Mouse (Mus musculus): Measurements from ENCODE around the gene Gm29094.
"Not testable (repeated sequence)": the region's sequence is repeated elsewhere in the genome, so short reads cannot be mapped to it uniquely, and the experiment has no call there.

The Gm29094 gene

DNA sequence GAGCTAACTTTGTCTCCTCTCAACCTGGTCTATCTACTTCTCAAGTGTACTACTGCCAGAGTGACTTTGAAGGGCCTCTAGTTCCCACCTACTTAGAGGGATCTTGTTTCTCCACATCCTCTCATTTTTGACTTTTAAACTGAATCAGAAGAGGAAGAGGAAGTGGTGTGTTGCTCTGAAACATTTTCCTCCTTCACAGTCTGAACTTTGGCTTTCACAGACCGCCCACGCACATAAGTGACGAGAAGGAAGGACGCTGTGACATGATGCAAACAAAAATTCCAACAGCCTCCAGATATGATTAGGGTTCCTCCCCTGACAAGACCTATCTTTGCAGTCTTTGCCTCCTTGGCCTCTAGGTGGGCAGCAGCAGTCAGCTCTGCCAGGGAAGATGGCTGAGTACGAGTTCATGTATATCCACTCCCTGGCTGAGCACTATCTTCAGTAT lies at the start of gene Gm29094, which contains the start of gene Bcl2a1b:
TSS of gene Gm29094 (plus strand) at position 411 of the 448 bp plus-strand sequence.
TSS of gene Bcl2a1b (plus strand) at position 241 of the 448 bp plus-strand sequence.
- DNase-seq, result peak; percentile 39

DNA sequence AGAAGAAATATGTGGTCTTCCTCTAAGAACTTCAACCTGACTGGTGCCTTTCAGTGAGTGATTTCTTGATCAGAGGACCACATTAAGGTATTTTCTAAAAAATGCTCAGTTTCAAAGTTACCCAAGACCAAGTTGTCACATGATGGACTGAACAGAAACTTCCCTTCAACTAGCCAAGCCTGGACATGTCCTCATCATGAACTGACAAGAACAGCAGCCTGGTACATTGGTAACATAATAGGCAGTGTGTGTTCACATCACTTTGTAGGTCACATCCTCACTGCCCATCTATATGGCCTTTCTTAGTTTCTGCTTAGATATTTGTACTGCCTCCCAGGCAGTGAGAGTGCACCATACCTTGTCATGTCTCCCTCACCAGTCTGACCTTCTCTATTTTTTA lies 26.6 kb upstream of the Gm29094 start:
- not testable (repeated sequence) for DNase-seq

DNA sequence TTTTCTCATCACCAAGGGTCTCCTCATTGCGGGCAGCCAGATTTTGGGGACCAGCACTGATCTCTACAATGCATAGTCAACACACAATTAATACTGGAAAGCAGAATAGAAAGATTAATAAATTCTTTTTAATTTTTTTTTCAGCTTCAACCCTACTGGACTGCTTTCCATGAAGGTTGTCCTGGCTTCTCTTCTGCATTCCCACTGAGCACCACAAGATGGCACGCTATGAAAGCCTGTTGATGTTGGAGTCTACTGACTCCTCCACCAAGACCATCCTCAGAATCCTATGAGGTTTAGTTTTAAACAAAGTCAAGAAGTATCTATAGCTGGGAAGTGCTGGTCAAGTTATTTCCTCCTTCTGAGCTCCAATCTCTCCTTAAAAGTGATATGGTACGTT lies 20.3 kb upstream of the Gm29094 start:
- DNase-seq, result peak; percentile 69

GRCm38 (mm10) chr9:89179469-89179868 lies 19.7 kb upstream of the Gm29094 start:
- not testable (repeated sequence) for DNase-seq

- DNase-seq, result not testable (repeated sequence)
Observed at GRCm38 (mm10) chr9:89187006-89187405, 12.2 kb upstream of the Gm29094 start.

DNA sequence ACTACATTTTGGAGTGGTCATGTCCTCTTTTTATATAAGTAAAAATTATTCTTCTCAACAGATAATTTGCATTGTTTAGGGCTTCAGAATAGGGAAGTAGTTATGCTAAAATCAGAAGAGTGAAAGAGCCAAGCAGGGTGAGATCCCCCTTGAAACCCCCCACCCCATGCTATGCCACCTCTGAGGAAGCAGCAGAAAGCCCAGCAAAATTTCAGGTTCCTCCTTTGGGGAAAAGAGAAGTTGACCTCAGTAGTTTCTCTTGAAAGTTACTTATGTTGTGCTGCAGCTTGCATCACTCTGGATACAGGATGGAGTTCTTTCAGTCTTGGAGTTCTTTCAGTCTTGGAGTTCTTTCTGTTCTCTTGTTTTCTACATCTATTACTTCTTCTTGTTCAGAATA lies 3.7 kb upstream of the Gm29094 start:
- not testable (repeated sequence) for DNase-seq

DNA sequence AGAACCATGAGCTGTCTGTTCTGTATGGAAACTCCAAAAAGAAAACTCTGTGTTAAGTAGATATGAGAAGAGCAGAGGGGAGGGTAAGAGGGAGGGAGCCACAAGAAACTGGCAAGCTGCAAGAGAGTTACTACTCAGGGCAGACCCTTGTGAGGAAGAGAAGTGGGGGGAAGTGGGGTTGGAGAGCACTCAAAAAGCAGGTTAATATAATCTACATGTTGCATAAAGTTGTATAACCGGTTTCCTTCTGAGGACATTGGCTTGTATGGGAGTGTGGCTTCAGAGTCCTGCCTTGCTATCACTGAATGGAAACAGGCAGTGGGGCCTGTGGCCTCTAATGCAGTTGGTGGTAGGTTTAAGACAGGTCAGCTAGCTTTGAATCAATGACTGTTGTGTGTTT lies 1.7 kb upstream of the Gm29094 start:
- not testable (repeated sequence) for DNase-seq

GRCm38 (mm10) chr9:89198349-89198748 lies 830 bp upstream of the Gm29094 start:
- DNase-seq, result not testable (repeated sequence)

DNA sequence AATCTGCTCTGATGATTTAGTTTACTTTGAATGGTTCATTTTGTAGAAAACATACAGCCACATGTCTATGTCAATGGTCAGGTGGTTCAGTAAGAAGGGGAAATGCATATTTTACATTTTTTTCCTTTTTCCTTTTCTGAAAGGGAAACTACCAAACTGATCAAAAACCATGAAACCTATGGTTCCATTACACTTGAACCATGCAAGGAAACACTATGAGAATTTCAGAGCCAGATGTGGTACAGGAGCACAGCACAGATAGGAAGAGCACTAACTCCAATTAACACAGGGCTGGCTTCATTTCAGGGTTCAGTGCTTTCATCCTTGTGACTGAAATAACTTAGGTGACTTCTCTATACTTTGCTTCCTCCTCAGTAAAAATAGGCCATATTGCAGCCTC lies 3.1 kb downstream of the Gm29094 start:
- DNase-seq, result not testable (repeated sequence)

GRCm38 (mm10) chr9:89208939-89209338 lies 9.8 kb downstream of the Gm29094 start:
- not testable (repeated sequence) for DNase-seq

DNA sequence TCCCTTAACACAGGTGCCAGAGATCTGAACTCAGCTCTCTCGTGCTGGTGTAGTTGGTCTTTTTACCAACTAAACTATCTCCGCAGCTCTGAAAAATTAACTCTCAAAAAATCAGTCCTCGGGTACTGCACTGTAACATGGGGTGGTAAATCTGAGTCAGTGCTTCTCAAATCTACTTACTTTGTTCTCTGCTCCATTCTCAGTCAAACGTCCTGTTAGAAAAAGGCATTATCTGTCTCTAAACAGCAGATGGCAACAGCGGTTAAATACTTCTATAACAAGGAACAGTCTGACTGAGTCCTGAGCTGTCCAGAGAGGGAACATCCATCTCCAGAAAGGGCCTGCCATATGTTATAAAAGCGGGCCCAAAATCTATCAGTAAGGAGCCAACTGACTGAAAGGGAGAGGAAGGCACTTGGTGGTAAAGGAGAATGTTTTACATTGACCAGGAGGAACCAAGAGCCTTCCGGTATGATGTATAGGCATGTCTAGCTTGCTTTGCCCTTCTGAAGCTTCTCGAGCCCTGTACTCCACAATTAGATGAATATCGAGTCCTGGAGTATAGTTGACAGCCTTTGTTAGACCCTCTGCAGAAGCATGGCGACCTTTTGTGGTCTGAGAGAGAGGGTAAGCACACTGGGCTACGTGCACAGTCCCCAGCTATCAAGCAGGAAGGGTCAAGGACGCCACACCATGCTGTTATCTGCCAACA lies 11.3 kb downstream of the Gm29094 start, which contains the start of gene Mthfs:
TSS of gene Mthfs (plus strand) at position 324 of the 712 bp plus-strand sequence.
- not testable (repeated sequence) for DNase-seq

- peak; percentile 80 for DNase-seq
Observed at GRCm38 (mm10) chr9:89211065-89211858, 12.1 kb downstream of the Gm29094 start.

DNA sequence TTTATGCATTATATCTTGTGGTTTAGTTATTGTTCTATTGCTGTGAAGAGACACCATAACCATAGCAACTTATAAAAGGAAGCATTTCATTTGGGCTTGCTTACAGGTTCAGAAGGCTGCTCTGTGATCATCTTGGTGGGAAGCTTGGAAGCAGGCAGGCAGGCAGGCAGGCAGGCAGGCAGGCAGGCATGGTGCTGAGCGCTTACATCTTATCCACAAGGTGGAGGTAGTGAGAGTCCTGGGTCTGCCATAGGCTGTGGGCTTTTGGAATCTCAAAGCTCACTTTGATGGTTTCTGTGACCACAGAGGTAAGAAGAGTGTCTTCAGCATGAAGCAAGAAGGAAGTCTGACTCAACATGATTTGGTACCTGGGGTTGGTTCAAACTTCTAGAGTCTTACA lies 13.2 kb downstream of the Gm29094 start:
- DNase-seq, result peak; percentile 76

DNA sequence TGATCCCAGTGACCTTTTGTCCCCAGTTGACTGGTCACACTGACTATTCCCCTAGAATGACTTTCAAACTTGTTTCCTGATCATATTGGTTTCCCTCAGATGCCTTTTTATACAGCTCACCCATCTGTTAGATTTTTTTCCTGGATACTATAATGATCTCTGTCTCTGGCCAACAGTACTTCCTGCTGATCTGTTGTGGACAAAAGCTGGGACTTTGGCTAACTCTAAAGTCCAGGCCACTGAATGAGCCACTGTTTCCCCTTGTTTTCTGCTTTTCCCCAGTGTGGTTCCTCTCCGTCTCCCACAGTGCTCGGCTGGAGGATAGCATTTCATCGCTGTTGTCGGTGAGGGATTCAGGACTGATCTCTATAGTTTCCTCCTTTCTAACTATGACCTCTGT lies 19.0 kb downstream of the Gm29094 start:
- not testable (repeated sequence) for DNase-seq

DNA sequence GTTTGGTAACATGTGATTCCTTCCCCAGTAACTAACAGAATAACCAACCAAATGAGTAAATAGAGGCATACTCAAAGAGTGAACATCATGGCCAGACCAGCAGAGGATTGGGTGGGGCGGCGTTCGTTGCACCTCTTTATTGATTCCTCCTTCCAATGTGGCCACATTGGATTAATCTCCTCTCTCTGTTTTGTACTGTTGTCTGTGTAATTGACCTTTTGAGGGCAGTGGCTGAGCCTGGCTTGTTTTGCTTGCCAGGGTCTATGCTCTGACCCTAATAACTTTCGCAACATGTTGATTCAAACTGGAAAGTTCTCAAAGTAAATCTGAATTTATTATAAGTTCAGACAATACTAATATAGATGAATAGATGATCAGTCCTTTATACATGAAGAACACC lies 20.5 kb downstream of the Gm29094 start:
- DNase-seq, result not testable (repeated sequence)

DNA sequence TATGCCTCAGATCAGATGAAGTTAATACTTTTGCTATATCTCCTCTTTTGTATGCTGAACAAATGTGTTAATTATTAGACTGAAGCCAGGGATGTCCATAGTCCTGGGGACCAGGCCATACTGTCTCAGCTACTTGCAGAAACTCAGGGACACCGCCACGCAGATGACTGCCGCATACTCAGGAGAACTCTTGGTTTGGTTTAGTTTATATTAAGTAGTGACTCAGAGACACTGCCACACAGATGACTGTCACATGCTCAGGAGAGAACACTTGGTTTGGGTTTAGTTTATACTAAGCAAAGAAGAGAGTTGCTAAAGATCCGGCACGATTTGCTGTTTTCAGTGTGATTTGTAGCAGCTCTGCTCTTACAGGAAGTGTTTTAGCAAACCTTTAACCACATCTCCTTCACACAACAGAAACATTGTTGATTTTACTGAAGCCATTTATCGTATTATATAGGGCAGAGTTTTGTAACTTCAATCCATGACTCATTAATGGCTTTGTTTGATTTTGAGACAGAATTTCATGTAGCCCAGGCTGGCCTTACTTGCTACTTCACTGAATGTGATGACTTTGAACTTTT lies 21.6 kb downstream of the Gm29094 start:
- not testable (repeated sequence) for DNase-seq

DNA sequence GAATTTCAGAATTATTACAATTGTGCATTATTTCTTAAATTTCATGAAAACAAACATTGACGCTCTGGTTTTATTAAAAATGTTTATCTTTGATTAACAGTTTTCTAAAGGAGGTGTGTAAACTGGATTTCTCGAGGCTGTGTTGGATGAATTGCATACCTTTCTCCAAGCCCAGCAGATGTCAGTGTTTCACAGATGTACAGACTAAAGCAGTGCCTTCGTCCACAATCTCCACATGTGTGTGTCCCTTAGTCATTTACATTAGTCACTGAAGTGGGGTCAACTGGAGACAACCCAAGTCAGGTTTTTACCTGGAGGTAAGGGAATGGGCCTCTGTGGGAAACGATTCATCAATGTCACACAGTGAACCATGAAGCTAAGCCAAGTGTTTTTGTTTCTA lies 26.9 kb downstream of the Gm29094 start:
- DNase-seq, result no peak

DNA sequence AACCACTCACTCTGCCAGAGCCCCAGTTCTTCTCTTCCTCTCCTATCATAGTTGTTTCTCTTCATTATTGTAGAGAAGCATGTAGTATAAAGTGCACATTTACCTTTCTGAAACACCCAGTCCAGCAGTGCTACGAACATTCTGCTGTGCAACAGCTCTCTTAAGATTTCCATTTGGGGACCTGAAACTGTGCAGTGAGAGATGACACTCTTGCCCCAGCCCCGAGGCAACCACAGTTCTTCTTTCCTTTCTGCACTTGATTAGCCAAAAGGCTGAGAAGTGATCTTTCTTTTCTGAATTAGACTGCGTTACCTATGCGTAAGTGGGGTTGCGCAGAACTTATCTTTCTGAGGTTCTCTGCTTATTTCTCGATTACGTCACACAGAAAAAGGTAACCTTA lies 28.9 kb downstream of the Gm29094 start:
- no peak for DNase-seq

- DNase-seq, result peak; percentile 34
Observed at GRCm38 (mm10) chr9:89230897-89231497, 31.8 kb downstream of the Gm29094 start.

- DNase-seq, result not testable (repeated sequence)
Observed at GRCm38 (mm10) chr9:89237131-89237530, 38.0 kb downstream of the Gm29094 start.

DNA sequence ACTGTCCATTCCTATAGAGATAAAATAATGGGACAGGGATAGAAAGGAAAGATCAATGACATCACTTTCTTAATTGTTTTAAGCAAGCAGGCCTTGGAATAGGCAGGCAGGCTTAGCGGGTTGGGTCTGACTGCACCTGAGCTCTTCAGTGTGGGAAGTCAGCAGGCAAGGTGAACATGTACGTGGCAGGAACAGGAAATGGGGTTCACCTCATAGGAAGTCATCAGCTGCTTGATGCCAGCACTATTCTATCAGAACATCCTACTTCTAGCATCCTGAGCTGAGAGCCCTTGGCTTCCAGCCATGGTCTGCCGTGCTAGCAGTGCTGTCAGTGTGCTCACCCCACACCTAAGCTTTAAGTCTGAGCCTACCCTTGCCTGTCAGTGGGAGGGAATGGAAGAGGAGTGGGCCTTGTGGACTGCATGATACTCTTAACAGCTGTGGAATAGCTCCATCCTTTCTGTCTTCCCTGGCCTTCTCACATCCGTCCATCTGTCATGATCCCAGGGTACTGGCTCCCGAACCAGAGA lies 39.9 kb downstream of the Gm29094 start:
- not testable (repeated sequence) for DNase-seq

DNA sequence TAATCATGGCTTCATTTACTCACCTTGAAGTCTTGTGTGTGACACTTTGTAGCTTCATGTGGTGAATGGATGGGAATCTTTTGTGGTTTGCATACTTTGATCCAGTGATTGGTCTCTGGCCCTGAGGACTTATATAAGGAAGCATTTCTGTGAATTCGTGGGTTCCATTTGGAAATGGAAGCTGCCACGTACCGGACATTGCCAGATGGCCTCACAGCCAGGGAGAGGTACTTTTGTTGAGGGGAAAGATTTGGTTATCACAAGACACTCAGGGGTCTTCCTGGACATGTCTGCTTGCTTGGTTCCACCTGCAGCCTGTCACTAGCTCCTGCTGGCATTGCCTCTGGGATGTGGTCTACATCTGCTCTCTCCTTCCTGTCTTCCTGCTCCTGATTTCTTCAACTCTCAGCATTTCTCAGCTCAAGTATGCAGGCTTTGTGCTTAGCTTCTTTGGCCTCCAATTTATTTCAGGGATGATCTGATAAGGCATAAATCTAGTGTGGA lies 41.4 kb downstream of the Gm29094 start:
- DNase-seq, result not testable (repeated sequence)

All from thymus, postnatal 14 days (tissue).